Mouse (Mus musculus) hindbrain, embryonic 16.5 days (tissue): Measurements from ENCODE around the gene Cpn1. TPM values are rescaled to one million over a fixed set of nuclear protein-coding genes. Genes with fewer than 3 reads are reported as not detected.

Source experiments
- ATAC-seq: fragments of 200-750 bp; cut with Nextera tagmentation; 2 replicates; pipeline ENCODE4 v1.8.0; 2017; ENCODE audit warnings: moderate TSS enrichment, moderate library complexity
- H3K27ac ChIP-seq: fragments of 300-500 bp; sonication (generic); 2 replicates; pipeline ENCODE4 v1.5.1; 2014; ENCODE audit warnings: low read depth, mild to moderate bottlenecking, control low read depth, low read length, moderate library complexity
- H3K27me3 ChIP-seq: fragments of 300-500 bp; sonication (generic); replicated peaks from 2 replicates; pipeline ENCODE4 v1.6.1; 2014; ENCODE audit warnings: low read length; ENCODE audit not compliant: control insufficient read depth, insufficient read depth
- H3K36me3 ChIP-seq: fragments of 300-500 bp; sonication (generic); 2 replicates; pipeline ENCODE4 v1.6.1; 2014; ENCODE audit warnings: mild to moderate bottlenecking, low read length, moderate library complexity, mixed read lengths; ENCODE audit not compliant: control insufficient read depth, insufficient read depth
- H3K4me1 ChIP-seq: fragments of 300-500 bp; sonication (generic); 2 replicates; pipeline ENCODE4 v1.6.1; 2014; ENCODE audit warnings: low read depth, low read length; ENCODE audit not compliant: control insufficient read depth, insufficient read depth
- H3K4me2 ChIP-seq: fragments of 300-500 bp; sonication (generic); 2 replicates; pipeline ENCODE4 v1.6.1; 2014; ENCODE audit warnings: mild to moderate bottlenecking, low read length, control low read depth, moderate library complexity
- H3K4me3 ChIP-seq: fragments of 300-500 bp; sonication (generic); 2 replicates; pipeline ENCODE4 v1.5.1; 2014; ENCODE audit warnings: mild to moderate bottlenecking, low read length, control low read depth, moderate library complexity
- H3K9ac ChIP-seq: fragments of 300-500 bp; sonication (generic); 2 replicates; pipeline ENCODE4 v1.6.1; 2014; ENCODE audit warnings: low read depth, mild to moderate bottlenecking, control low read depth, low read length, moderate library complexity
- H3K9me3 ChIP-seq: fragments of 300-500 bp; sonication (generic); 2 replicates; pipeline ENCODE4 v1.6.1; 2014; ENCODE audit warnings: mild to moderate bottlenecking, low read length, moderate library complexity; ENCODE audit not compliant: control insufficient read depth
- WGBS: fragments of 180-500 bp; shearing (Covaris S2); extraction: QIAGEN DNeasy Blood & Tissue Kit; methylation state at CpG from one replicate; pipeline ENCODE4 v1.1.7; 2014; 5-methylcytosine and 5-hydroxymethylcytosine counted together
- polyA plus RNA-seq: library from polyadenylated mRNA; unstranded; fragments of >200 nt; fragmentation: Nextera tagmentation; extraction: Ambion mirVana; gene quantifications from 2 replicates; pipeline ENCODE4 v1.2.1, GENCODE M21; 2015

The Cpn1 gene
- polyA plus RNA-seq = 0.26 and 0.70 TPM in 2 replicates

GRCm38 (mm10) chr19:43986069-43986794, at the start of gene Cpn1:
Gene Cpn1 (minus strand): TSS chr19:43986556.
- Histone ChIP-seq H3K4me2 (peak within 1 kb of the TSS; percentile 52), H3K9me3 (no peaks in the 10 kb centered on the region), H3K4me3 (peak within 1 kb of the TSS; percentile 20), H3K9ac (peak within 1 kb of the TSS; percentile 38; the same call in 1 of the 2 replicates), H3K4me1 (peaks cover 5% of the 10 kb centered on the region), H3K27ac (no peak within 1 kb of the TSS), H3K36me3 (no peaks in the 10 kb centered on the region), H3K27me3 (peaks cover 2% of the 10 kb centered on the region; the same call in 1 of the 2 replicates)
- ATAC-seq = no peak
- WGBS = 9% methylated on average over 29 of the region's 30 CpGs

- no peak overlapping the region for H3K4me3 ChIP-seq
- H3K9ac ChIP-seq = no peak overlapping the region
- H3K4me2 ChIP-seq = no peak overlapping the region
- WGBS = 90% methylated on average over 5 of the region's 5 CpGs
- no peak for ATAC-seq
- H3K27ac ChIP-seq = no peak overlapping the region
- no peaks in the 10 kb centered on the region for H3K9me3 ChIP-seq
- H3K36me3 ChIP-seq = peaks cover 11% of the 10 kb centered on the region
- no peaks in the 10 kb centered on the region for H3K4me1 ChIP-seq
- no peaks in the 10 kb centered on the region for H3K27me3 ChIP-seq
Observed at GRCm38 (mm10) chr19:44033396-44033795, 47.0 kb upstream of the Cpn1 start.

- Histone ChIP-seq H3K4me2 (no peak overlapping the region), H3K4me3 (no peak overlapping the region), H3K27ac (no peak overlapping the region), H3K4me1 (no peaks in the 10 kb centered on the region), H3K27me3 (no peaks in the 10 kb centered on the region), H3K9me3 (no peaks in the 10 kb centered on the region), H3K9ac (no peak overlapping the region), H3K36me3 (peaks cover 7% of the 10 kb centered on the region)
- 93% methylated on average over 11 of the region's 11 CpGs for WGBS
- ATAC-seq = no peak
Observed at GRCm38 (mm10) chr19:44032046-44032744, 45.8 kb upstream of the Cpn1 start.

- WGBS = 91% methylated on average over 5 of the region's 5 CpGs
- H3K36me3 ChIP-seq = no peaks in the 10 kb centered on the region; the same call in 1 of the 2 replicates
- H3K4me2 ChIP-seq = no peak overlapping the region
- H3K27ac ChIP-seq = no peak overlapping the region
- H3K27me3 ChIP-seq = no peaks in the 10 kb centered on the region
- no peak for ATAC-seq
- H3K9me3 ChIP-seq = no peaks in the 10 kb centered on the region
- H3K4me1 ChIP-seq = no peaks in the 10 kb centered on the region
- no peak overlapping the region for H3K4me3 ChIP-seq
- no peak overlapping the region for H3K9ac ChIP-seq
Observed at GRCm38 (mm10) chr19:44030024-44030423, 43.7 kb upstream of the Cpn1 start.

DNA sequence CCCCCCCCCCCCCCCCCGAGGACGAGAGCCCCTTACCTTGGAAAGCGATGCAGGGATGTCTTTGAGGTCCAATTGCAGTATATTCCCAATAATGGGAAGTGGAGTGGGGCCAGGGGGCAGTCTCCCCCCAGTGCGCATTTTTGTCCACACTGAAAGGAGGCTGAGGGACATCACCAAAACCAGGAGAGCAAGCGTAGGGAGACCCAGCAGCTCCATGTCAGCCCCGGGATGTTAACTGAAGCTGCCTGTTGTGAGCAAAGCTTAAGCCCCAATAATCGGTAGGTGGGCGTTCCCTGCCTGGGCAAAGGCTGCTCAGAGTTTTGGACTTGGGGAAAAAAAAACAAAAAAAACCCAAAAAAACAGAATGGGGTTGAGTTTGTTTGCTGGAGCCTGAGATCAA, 42.6 kb upstream of the Cpn1 start, which contains the start of gene Cyp2c23:
Gene Cyp2c23, minus strand, starts transcription at position 237 of the 400 bp plus-strand sequence.
- H3K9ac ChIP-seq = no peak within 1 kb of the TSS
- no peaks in the 10 kb centered on the region for H3K9me3 ChIP-seq
- no peak for ATAC-seq
- no peaks in the 10 kb centered on the region for H3K36me3 ChIP-seq
- H3K4me3 ChIP-seq = no peak within 1 kb of the TSS
- 85% methylated on average over 6 of the region's 8 CpGs for whole genome bisulfite sequencing
- no peaks in the 10 kb centered on the region for H3K27me3 ChIP-seq
- no peak within 1 kb of the TSS for H3K4me2 ChIP-seq
- no peaks in the 10 kb centered on the region for H3K4me1 ChIP-seq
- H3K27ac ChIP-seq = no peak within 1 kb of the TSS

GRCm38 (mm10) chr19:44026956-44027530, 40.7 kb upstream of the Cpn1 start:
- 65% methylated on average over 8 of the region's 8 CpGs for WGBS

DNA sequence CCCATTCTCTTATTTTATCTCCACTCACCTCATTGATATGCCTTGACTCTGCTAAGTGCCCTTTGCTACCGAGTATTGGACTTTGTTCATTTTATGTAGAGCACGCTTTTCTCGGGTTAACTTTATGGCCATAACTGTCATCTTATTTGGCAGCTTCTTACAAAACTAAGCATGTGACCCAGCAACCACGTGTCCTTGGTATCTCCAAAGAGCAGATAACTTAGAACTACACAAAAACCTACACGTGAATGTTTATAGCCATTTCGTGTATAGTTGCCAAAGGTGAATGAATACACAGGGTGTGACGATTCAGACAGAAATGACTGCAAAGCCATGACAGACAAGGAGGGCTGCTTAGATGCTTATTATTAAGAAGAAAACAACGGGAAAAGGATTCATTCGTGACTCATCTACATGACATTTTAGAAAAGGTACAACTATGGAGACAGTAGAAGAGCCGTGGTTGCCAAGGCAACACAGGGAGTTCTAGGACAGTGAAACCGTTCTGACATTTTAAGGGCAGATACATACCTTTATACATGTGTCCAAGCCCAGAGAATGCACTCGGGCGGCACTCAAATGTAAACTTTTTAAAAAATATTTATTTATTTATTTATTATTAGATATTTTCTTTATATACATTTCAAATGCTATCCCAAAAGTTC, 38.7 kb upstream of the Cpn1 start:
- H3K4me2 ChIP-seq = no peak overlapping the region
- WGBS = 89% methylated on average over 13 of the region's 13 CpGs
- no peaks in the 10 kb centered on the region for H3K36me3 ChIP-seq
- no peak overlapping the region for H3K9ac ChIP-seq
- H3K27ac ChIP-seq = no peak overlapping the region
- no peak for ATAC-seq
- H3K9me3 ChIP-seq = no peaks in the 10 kb centered on the region
- no peaks in the 10 kb centered on the region for H3K27me3 ChIP-seq
- no peak overlapping the region for H3K4me3 ChIP-seq
- H3K4me1 ChIP-seq = no peaks in the 10 kb centered on the region

More at GRCm38 (mm10) chr19:44026956-44027530, 40.7 kb upstream of the Cpn1 start:
- no peak for ATAC-seq
- Histone ChIP-seq H3K27ac (no peak overlapping the region), H3K4me2 (no peak overlapping the region), H3K4me3 (no peak overlapping the region), H3K36me3 (no peaks in the 10 kb centered on the region), H3K4me1 (no peaks in the 10 kb centered on the region), H3K9ac (no peak overlapping the region), H3K9me3 (no peaks in the 10 kb centered on the region), H3K27me3 (no peaks in the 10 kb centered on the region)

GRCm38 (mm10) chr19:44023066-44023465, 36.7 kb upstream of the Cpn1 start:
- 67% methylated on average over 5 of the region's 5 CpGs for WGBS
- Histone ChIP-seq H3K27me3 (no peaks in the 10 kb centered on the region), H3K9ac (no peak overlapping the region), H3K27ac (no peak overlapping the region), H3K4me3 (no peak overlapping the region), H3K4me1 (no peaks in the 10 kb centered on the region), H3K36me3 (no peaks in the 10 kb centered on the region), H3K4me2 (no peak overlapping the region), H3K9me3 (no peaks in the 10 kb centered on the region)
- no peak for ATAC-seq

GRCm38 (mm10) chr19:44021502-44021901, 35.1 kb upstream of the Cpn1 start:
- Histone ChIP-seq H3K4me2 (no peak overlapping the region), H3K27ac (no peak overlapping the region), H3K4me1 (no peaks in the 10 kb centered on the region), H3K4me3 (no peak overlapping the region), H3K9me3 (no peaks in the 10 kb centered on the region), H3K27me3 (no peaks in the 10 kb centered on the region), H3K9ac (no peak overlapping the region), H3K36me3 (no peaks in the 10 kb centered on the region)
- no peak for ATAC-seq
- WGBS = 89% methylated on average over 4 of the region's 4 CpGs
